Mouse (Mus musculus) thymus, adult 2 months (tissue): ENCODE measurements at regions not wholly inside any gene's neighbourhood (a gene's known extent, or its start where the extent isn't known, plus 50 kb on each side); places are given as distances from the start of the nearest gene placed in this dataset.

Experiments
- CTCF ChIP-seq: fragments of 200-500 bp; IDR thresholded peaks from 2 replicates; pipeline ENCODE4 v1.5.1; 2012; ENCODE audit warnings: mild to moderate bottlenecking, control low read depth, low read length, moderate library complexity, borderline replicate concordance; ENCODE audit not compliant: control insufficient read depth, poor library complexity, insufficient read depth; ENCODE audit errors: extremely low read depth
- POLR2A ChIP-seq: fragments of 200-500 bp; IDR thresholded peaks from 2 replicates; pipeline ENCODE4 v1.6.1; 2012; ENCODE audit warnings: mild to moderate bottlenecking, low read length, control low read depth, moderate library complexity; ENCODE audit not compliant: control insufficient read depth, poor library complexity, insufficient read depth; ENCODE audit errors: extremely low read depth

DNA sequence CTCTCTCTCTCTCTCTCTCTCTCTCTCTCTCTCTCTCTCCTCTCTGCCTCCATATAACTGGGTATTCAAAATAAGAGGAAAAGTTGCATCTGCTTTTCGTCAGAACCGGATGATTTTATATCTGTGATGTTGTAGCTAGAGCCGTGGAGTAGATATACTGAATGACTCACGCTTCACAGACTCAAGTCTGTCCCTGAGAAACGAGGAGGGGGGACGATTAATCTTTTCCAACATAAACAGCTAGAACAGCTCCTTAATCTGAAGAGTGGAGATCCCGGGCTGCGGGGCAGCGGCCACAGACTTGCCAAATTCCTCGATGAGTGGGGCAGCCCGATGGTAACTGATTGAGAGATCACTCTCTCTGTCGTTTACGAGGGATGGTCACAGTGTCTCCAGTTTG lies 60.5 kb upstream of the Ankrd55 start:
- TF ChIP-seq POLR2A (no peak), CTCF (no peak)
